In the genomic region with DNA sequence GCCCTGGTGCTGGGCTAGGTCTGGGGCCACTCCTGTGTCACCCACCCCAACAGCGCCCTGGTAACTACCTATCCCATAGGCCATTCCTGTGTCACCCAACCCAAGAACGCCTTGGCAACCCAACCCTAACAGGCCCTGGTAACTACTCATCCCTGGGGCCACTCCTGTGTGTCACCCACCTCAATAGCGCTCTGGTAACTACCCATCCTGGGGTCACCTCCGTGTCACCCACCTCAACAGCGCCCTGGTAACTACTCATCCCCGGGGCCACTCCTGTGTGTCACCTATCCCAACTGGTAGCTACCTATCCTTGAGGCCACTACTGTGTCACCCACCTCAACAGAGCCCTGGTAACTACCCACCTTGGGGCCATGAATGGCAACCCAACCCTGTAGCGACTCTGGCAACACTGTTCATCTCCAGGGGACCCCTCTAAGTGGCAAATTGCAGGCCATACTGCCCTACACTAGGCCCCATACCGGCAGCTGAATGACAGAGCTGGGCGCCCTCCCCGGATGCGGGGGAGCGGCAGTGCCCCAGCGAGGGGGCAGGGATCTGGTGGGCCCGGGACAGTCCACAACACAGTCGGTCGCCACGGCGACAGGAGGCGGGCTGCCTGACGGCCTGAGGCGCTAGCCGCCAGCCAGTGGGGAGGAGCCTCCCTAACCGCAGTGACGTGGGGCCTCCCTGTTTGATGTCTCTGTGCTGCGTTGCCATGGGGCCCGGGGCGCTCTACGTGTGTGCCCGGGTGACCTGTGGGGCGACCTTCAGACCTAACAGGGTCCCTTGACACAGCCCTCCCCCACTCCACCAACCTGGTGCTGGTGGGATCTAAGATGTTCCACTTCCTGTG, we compare ENCODE assay signal across 8 mouse cellular contexts. TPM values are rescaled to one million over a fixed set of nuclear protein-coding genes. Genes with fewer than 3 reads are reported as not detected.
DNase-seq lines count a peak whose midpoint lies in the region; ATAC-seq and TF ChIP-seq lines count a peak whose summit lies in the region.

No protein-coding gene starts in this region.

- no peak for TF ChIP-seq CTCF in ES-Bruce4 (IDR thresholded peaks at IDR 0.05; ENCODE audit: low read depth, low read length)
- no peak for TF ChIP-seq CTCF in brain, embryonic 14.5 days (IDR thresholded peaks at IDR 0.05; ENCODE audit: borderline replicate concordance, extremely low read depth, insufficient read depth, insufficient read length)
- TF ChIP-seq CTCF in lung, postnatal 0 days (IDR thresholded peaks at IDR 0.05) = no peak

- no peaks in the 10 kb centered on the region for H3K36me3 ChIP-seq in ES-Bruce4 (ENCODE audit: control insufficient read depth, insufficient read depth, low read length, poor library complexity, severe bottlenecking)
- H3K36me3 ChIP-seq in lung, postnatal 0 days (ENCODE audit: insufficient read depth, low read length) = no peaks in the 10 kb centered on the region

- peak; percentile 83 for ATAC-seq in lung, postnatal 0 days

- 3% methylated on average over 30 of the region's 30 CpGs for WGBS in lung, postnatal 0 days

- peak overlapping the region; percentile 47 for H3K9ac ChIP-seq in ES-Bruce4 (ENCODE audit: low read depth, poor library complexity, severe bottlenecking)
- H3K9ac ChIP-seq in lung, postnatal 0 days (replicated peaks; ENCODE audit: low read depth) = peak overlapping the region; percentile 37

- TF ChIP-seq POLR2A in ES-Bruce4 (IDR thresholded peaks at IDR 0.05; ENCODE audit: insufficient read depth, low read length) = no peak
- no peak for TF ChIP-seq POLR2A in brain, embryonic 14.5 days (IDR thresholded peaks at IDR 0.05; ENCODE audit: borderline replicate concordance, extremely low read depth, insufficient read depth, insufficient read length, poor library complexity, severe bottlenecking)

- H3K4me2 ChIP-seq in lung, postnatal 0 days (replicated peaks; ENCODE audit: low read depth, low read length) = peak overlapping the region; percentile 72

- H3K4me1 ChIP-seq in ES-Bruce4 (ENCODE audit: control insufficient read depth, insufficient read depth, low read length) = peaks cover 2% of the 10 kb centered on the region
- peaks cover 18% of the 10 kb centered on the region for H3K4me1 ChIP-seq in lung, postnatal 0 days (ENCODE audit: insufficient read depth, low read depth, low read length)

- peak; percentile 94 for DNase-seq in brain, embryonic 14.5 days (ENCODE audit: low read depth)
- peak; percentile 92 for DNase-seq in forelimb bud, embryonic 11.5 days (ENCODE audit: low read depth, low spot score)
- DNase-seq in heart, postnatal 4 days = peak; percentile 96
- peak; percentile 89 for DNase-seq in layer of hippocampus, adult 9-11 months
- DNase-seq in lung, postnatal 0 days (ENCODE audit: low spot score) = peak; percentile 98
- DNase-seq in ovary, adult 18-20 months (ENCODE audit: low spot score) = peak; percentile 90
- DNase-seq in thymus, postnatal 10 days (ENCODE audit: low spot score in 2 of 2) = peak; percentile 88 to 90

- peak overlapping the region; percentile 66 for H3K27ac ChIP-seq in ES-Bruce4 (ENCODE audit: insufficient read depth, low read length)
- H3K27ac ChIP-seq in lung, postnatal 0 days (ENCODE audit: low read length) = peak overlapping the region; percentile 99

- H3K4me3 ChIP-seq in ES-Bruce4 (ENCODE audit: low read depth, low read length) = peak overlapping the region; percentile 65
- peak overlapping the region; percentile 31 for H3K4me3 ChIP-seq in lung, postnatal 0 days (ENCODE audit: low read depth, low read length)

- 0 out of 2 replicates have a peak, but pooled peaks have one; percentile 65 for TF ChIP-seq EP300 in ES-Bruce4 (IDR thresholded peaks at IDR 0.05; ENCODE audit: insufficient read depth, low read depth, low read length)
- peak; percentile 76 for TF ChIP-seq EP300 in lung, postnatal 0 days (IDR thresholded peaks at IDR 0.05)

- no peaks in the 10 kb centered on the region for H3K9me3 ChIP-seq in ES-Bruce4 (replicated peaks; ENCODE audit: control insufficient read depth, insufficient read depth, low read length, poor library complexity, severe bottlenecking)
- H3K9me3 ChIP-seq in lung, postnatal 0 days (ENCODE audit: low read length) = no peaks in the 10 kb centered on the region

- no peaks in the 10 kb centered on the region for H3K27me3 ChIP-seq in ES-Bruce4 (ENCODE audit: control insufficient read depth, insufficient read depth, low read length, poor library complexity, severe bottlenecking)
- no peaks in the 10 kb centered on the region for H3K27me3 ChIP-seq in lung, postnatal 0 days (replicated peaks; ENCODE audit: insufficient read depth, low read length)

RNA-seq across cellular contexts. Expression of a gene that starts 13.1 kb away (rescaled TPM):
- polyA plus RNA-seq in ES-Bruce4 (2011; ENCODE audit: insufficient read depth, insufficient read length, low read depth, missing spikeins) = 3.0 and 4.3 TPM in 2 replicates
- 5.3 and 7.5 TPM in 2 replicates for polyA plus RNA-seq in brain, embryonic 14.5 days (2012; rRNA removed)
- total RNA-seq in heart, postnatal 4 days (2021) = 1 to 10 TPM; 3.6 to 4.3 TPM
- polyA plus RNA-seq in lung, postnatal 0 days (2015; fragmentation: Nextera tagmentation; extraction: Ambion mirVana) = 1.9 and 3.2 TPM in 2 replicates

RNA-seq across cellular contexts. Expression of a gene that starts 38.7 kb away (rescaled TPM):
- polyA plus RNA-seq in ES-Bruce4 (2011; ENCODE audit: insufficient read depth, insufficient read length, low read depth, missing spikeins) = 14.8 and 15.4 TPM in 2 replicates
- polyA plus RNA-seq in brain, embryonic 14.5 days (2012; rRNA removed) = 63.1 and 67.1 TPM in 2 replicates
- total RNA-seq in heart, postnatal 4 days (2021) = 10 to 100 TPM; 12.8 to 13.8 TPM
- polyA plus RNA-seq in lung, postnatal 0 days (2015; fragmentation: Nextera tagmentation; extraction: Ambion mirVana) = 7.8 and 8.4 TPM in 2 replicates

RNA-seq across cellular contexts. Expression of a gene that starts 50.3 kb away (rescaled TPM):
- 3.8 and 4.7 TPM in 2 replicates for polyA plus RNA-seq in ES-Bruce4 (2011; ENCODE audit: insufficient read depth, insufficient read length, low read depth, missing spikeins)
- 2.1 and 2.7 TPM in 2 replicates for polyA plus RNA-seq in brain, embryonic 14.5 days (2012; rRNA removed)
- total RNA-seq in heart, postnatal 4 days (2021) = under 1 TPM; 0.38 to 0.60 TPM
- 0.80 and 1.0 TPM in 2 replicates for polyA plus RNA-seq in lung, postnatal 0 days (2015; fragmentation: Nextera tagmentation; extraction: Ambion mirVana)

RNA-seq across cellular contexts. Expression of a gene that starts 50.4 kb away (rescaled TPM):
- polyA plus RNA-seq in ES-Bruce4 (2011; ENCODE audit: insufficient read depth, insufficient read length, low read depth, missing spikeins) = 18.0 and 27.2 TPM in 2 replicates
- 44.9 and 47.9 TPM in 2 replicates for polyA plus RNA-seq in brain, embryonic 14.5 days (2012; rRNA removed)
- 10 to 100 TPM; 12.6 to 15.6 TPM for total RNA-seq in heart, postnatal 4 days (2021)
- polyA plus RNA-seq in lung, postnatal 0 days (2015; fragmentation: Nextera tagmentation; extraction: Ambion mirVana) = 15.6 and 16.3 TPM in 2 replicates

RNA-seq across cellular contexts. Expression of a gene that starts 51.4 kb away (rescaled TPM):
- polyA plus RNA-seq in ES-Bruce4 (2011; ENCODE audit: insufficient read depth, insufficient read length, low read depth, missing spikeins) = 90.6 and 92.0 TPM in 2 replicates
- polyA plus RNA-seq in brain, embryonic 14.5 days (2012; rRNA removed) = 165 and 185 TPM in 2 replicates
- total RNA-seq in heart, postnatal 4 days (2021) = 100 to 1,000 TPM; 218 to 233 TPM
- 302 and 339 TPM in 2 replicates for polyA plus RNA-seq in lung, postnatal 0 days (2015; fragmentation: Nextera tagmentation; extraction: Ambion mirVana)

Comparison
In these comparisons a context has a peak if more than half of its experiments do, and no peak if none do; other contexts are left out.
1. Peak in every context shown above with its lines: DNase-seq, ATAC-seq, H3K4me3 ChIP-seq and H3K27ac ChIP-seq.